Mouse (Mus musculus): Measurements from ENCODE around the gene Cdca4.

DNA sequence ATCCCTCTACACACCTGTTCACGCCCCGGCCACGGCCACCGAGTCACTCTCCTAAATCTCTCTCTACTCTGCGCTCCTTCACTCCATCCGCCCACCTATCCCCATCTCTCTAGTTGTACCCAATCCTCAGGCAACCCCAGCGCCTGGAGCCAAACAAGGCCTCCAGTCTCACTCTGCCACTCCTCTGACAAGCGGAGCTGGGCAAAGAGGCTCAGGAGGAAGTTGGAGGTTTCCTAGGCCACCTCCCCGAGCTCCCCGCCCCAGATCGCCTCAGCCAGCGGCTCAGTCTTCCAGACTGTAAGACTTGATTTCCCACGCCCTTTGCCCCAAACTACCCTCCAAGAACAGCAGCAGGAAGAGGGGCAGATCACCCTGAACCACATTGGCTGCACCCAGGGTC lies 41.6 kb upstream of the Cdca4 start:
- no peak for TF ChIP-seq CTCF (IDR thresholded peaks at IDR 0.05; ENCODE audit: borderline replicate concordance, control insufficient read depth, extremely low read depth, insufficient read depth, low read length, poor library complexity)
- peak; percentile 36; the same call in 1 of the 2 replicates for TF ChIP-seq POLR2A (IDR thresholded peaks at IDR 0.05; ENCODE audit: control insufficient read depth, extremely low read depth, insufficient read depth, low read length, poor library complexity)

All from thymus, adult 2 months (tissue).